Mouse (Mus musculus) midbrain, postnatal 0 days (tissue): ENCODE measurements around the gene Setd5. TPM values are rescaled to one million over a fixed set of nuclear protein-coding genes. Genes with fewer than 3 reads are reported as not detected.

ENCODE experiments used
- ATAC-seq: fragments of 200-750 bp; cut with Nextera tagmentation; 2 replicates; pipeline ENCODE4 v1.8.0; 2017; ENCODE audit warnings: moderate number of reproducible peaks, mild to moderate bottlenecking, moderate TSS enrichment, moderate library complexity; ENCODE audit not compliant: low FRiP score
- DNase-seq: peaks from one replicate; pipeline ENCODE4 v3.0.0-alpha.2; 2015; ENCODE audit warnings: low spot score
- H3K27ac ChIP-seq: fragments of 300-500 bp; sonication (generic); 2 replicates; pipeline ENCODE4 v1.5.1; 2014; ENCODE audit warnings: low read depth, mild to moderate bottlenecking, low read length, mixed read lengths
- H3K27me3 ChIP-seq: fragments of 300-500 bp; sonication (generic); 2 replicates; pipeline ENCODE4 v1.6.1; 2014; ENCODE audit warnings: low read length, control low read depth, mixed read lengths; ENCODE audit not compliant: insufficient read depth
- H3K36me3 ChIP-seq: fragments of 300-500 bp; sonication (generic); 2 replicates; pipeline ENCODE4 v1.6.1; 2014; ENCODE audit warnings: low read length, control low read depth, mixed read lengths; ENCODE audit not compliant: insufficient read depth
- H3K4me1 ChIP-seq: fragments of 300-500 bp; sonication (generic); 2 replicates; pipeline ENCODE4 v1.6.1; 2014; ENCODE audit warnings: mild to moderate bottlenecking, control low read depth, antibody characterized with exemption, low read length, mixed read lengths; ENCODE audit not compliant: insufficient read depth
- H3K4me2 ChIP-seq: fragments of 300-500 bp; sonication (generic); 2 replicates; pipeline ENCODE4 v1.6.1; 2014; ENCODE audit warnings: low read depth, mild to moderate bottlenecking, low read length, mixed read lengths; ENCODE audit not compliant: poor library complexity, severe bottlenecking
- H3K4me3 ChIP-seq: fragments of 300-500 bp; sonication (generic); 2 replicates; pipeline ENCODE4 v1.5.1; 2014; ENCODE audit warnings: low read depth, mild to moderate bottlenecking, low read length, moderate library complexity
- H3K9ac ChIP-seq: fragments of 300-500 bp; sonication (generic); replicated peaks from 2 replicates; pipeline ENCODE4 v1.6.1; 2014; ENCODE audit warnings: mild to moderate bottlenecking, low read length, moderate library complexity, mixed read lengths; ENCODE audit not compliant: poor library complexity, severe bottlenecking
- H3K9me3 ChIP-seq: fragments of 300-500 bp; sonication (generic); 2 replicates; pipeline ENCODE4 v1.6.1; 2016; ENCODE audit warnings: low read length, control low read depth
- CTCF ChIP-seq: IDR thresholded peaks from 2 replicates; pipeline ENCODE4 v1.5.1; 2016; ENCODE audit warnings: antibody characterized with exemption, mild to moderate bottlenecking
- WGBS: fragments of 180-500 bp; shearing (Covaris S2); extraction: QIAGEN DNeasy Blood & Tissue Kit; methylation state at CpG from one replicate; pipeline ENCODE4 v1.1.7; 2014; 5-methylcytosine and 5-hydroxymethylcytosine counted together
- polyA plus RNA-seq: library from polyadenylated mRNA; unstranded; fragments of >200 nt; fragmentation: Nextera tagmentation; extraction: Ambion mirVana; gene quantifications from 2 replicates; pipeline ENCODE4 v1.2.1, GENCODE M21; 2015
- total RNA-seq: library from RNA; depleted of rRNA; stranded (reverse); fragments of >200 nt; gene quantifications from 2 replicates; pipeline ENCODE4 v1.2.3, GENCODE M21; 2014

Gene Setd5
- total and polyA plus RNA-seq, 2 experiments from 2014 or later, result 50.6 to 103 TPM

DNA sequence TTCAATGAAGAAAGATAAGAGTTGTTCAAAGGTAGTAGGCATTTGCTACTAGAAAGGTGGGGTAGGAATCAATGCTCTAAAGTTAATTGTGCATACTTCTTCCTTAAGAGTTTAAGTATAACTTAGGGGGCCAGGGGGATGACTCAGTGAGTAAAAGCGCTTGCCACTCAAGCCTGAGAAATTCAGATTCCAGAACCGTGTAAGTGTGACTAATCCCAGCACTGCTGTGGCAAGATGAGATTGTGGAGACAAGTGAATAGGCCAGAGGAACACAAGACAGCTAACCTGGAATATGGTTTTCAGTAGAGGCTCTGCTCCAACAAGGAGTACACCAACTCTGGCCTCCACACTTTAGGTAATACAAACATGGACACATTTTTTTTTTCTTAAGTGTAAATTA is 56.2 kb downstream of the Setd5 start:
- DNase-seq, result no peak
- Histone ChIP-seq H3K9ac (no peak overlapping the region), H3K27me3 (no peaks in the 10 kb centered on the region), H3K36me3 (peaks cover 25% of the 10 kb centered on the region), H3K4me3 (no peak overlapping the region), H3K9me3 (no peaks in the 10 kb centered on the region), H3K4me2 (no peak overlapping the region), H3K27ac (no peak overlapping the region), H3K4me1 (no peaks in the 10 kb centered on the region)
- ATAC-seq, result no peak
- 39% methylated on average over 2 of the region's 2 CpGs for WGBS
- no peak for TF ChIP-seq CTCF

DNA sequence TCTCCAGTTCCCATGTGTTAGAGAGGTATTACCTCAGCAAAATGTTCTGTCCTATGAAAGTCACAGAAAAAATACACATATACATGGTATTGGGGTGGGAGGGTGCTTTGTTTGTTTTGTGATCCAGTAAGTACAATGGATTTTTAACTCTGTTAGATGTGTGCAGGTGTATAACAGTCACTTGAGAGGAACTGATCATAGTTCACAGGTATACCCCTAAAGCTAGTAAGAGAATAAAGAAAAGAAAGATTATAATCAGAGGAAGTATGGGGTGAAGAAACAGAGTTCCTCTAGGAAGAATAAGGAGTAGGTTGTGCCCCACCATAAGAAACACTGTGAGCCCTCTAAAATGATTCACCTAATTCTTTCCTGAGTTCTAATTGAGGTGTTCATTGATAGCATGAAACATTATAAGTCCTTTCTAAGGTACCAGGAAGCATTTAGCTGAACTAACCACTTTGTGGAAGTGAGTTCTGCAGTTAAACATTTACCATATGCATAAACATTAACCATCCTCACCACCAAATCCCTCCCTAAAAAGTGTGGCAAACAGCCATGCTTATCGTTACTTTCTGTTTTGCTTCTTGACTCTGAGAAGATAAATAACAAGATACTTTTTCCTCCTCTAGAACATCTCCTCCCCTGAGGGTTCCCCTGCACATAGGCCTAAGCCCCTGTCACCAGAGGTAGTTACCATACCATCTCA is 64.4 kb downstream of the Setd5 start:
- Histone ChIP-seq H3K4me3 (no peak overlapping the region), H3K27ac (no peak overlapping the region), H3K27me3 (no peaks in the 10 kb centered on the region), H3K9me3 (no peaks in the 10 kb centered on the region), H3K9ac (no peak overlapping the region), H3K4me2 (no peak overlapping the region), H3K4me1 (no peaks in the 10 kb centered on the region), H3K36me3 (peaks cover 42% of the 10 kb centered on the region)
- DNase-seq, result no peak
- no peak for TF ChIP-seq CTCF
- no peak for ATAC-seq
- 85% methylated on average over 1 of the region's 1 CpGs for WGBS

DNA sequence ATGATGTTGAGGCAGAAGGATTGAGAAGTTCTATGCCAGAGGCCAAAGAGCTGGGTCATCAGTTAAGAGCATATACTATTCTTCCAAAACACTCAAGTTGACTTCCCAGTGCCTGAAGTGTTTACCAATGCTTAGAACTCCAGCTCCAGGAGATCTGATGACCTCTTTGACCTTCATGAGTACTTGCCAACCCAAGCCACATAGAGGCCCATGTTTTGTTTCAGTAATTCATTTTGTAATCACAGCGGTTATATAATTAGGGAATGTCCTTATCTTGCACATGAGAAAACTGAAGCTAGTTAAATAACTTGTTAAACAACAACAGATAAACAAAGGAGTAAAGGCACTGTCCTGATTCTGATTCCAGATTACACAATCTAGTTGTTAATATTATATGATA is 67.6 kb downstream of the Setd5 start:
- DNase-seq (no peak), ATAC-seq (no peak)
- Histone ChIP-seq H3K4me2 (no peak overlapping the region), H3K27ac (no peak overlapping the region), H3K36me3 (peaks cover 52% of the 10 kb centered on the region), H3K27me3 (no peaks in the 10 kb centered on the region), H3K4me1 (no peaks in the 10 kb centered on the region), H3K9me3 (no peaks in the 10 kb centered on the region), H3K4me3 (no peak overlapping the region), H3K9ac (no peak overlapping the region)
- 98% methylated on average over 1 of the region's 1 CpGs for WGBS
- TF ChIP-seq CTCF, result no peak

DNA sequence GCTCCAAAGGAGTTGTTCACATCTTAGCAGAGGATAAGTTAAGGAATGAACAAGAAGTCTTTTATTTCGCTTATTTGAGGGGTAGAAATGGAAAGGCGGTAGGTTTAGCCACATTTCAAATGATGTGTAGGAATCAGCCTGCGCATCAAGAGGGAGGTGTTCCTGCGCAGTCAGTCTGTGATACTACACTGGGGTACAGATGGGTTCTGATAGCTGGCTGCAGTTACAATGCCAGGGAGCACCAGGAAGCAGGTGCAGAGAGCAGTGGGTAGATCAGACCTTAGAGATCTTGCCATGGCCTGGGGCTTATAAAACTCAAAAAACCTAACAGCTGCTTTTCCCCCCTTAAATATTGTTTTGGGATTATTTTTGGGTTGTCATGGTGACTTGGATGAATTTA is 68.1 kb downstream of the Setd5 start:
- no peak overlapping the region for H3K4me3 ChIP-seq
- peaks cover 56% of the 10 kb centered on the region for H3K36me3 ChIP-seq
- H3K4me1 ChIP-seq, result no peaks in the 10 kb centered on the region
- no peak overlapping the region for H3K27ac ChIP-seq
- no peaks in the 10 kb centered on the region for H3K9me3 ChIP-seq
- ATAC-seq (no peak), DNase-seq (no peak)
- no peak for TF ChIP-seq CTCF
- no peaks in the 10 kb centered on the region for H3K27me3 ChIP-seq
- 94% methylated on average over 4 of the region's 4 CpGs for WGBS
- no peak overlapping the region for H3K9ac ChIP-seq
- H3K4me2 ChIP-seq, result no peak overlapping the region

DNA sequence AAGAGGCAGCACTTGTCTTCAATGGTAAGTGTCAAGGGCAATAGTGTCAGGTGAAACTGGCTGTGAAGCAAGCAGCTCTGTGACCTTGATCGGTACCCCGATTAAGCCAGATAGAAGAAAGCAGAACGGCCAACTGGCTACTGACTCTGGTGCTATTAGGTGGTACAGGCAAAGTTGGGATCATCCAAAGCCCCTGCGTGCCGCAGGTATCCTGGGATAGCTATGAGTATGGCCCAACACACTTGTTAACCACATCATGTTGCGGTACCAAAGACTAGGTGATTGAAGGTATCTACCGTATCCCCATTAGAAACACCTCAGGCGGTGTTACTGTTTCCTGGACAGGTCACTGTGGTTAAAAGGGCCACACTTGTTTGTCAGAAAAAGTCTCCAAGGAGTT is 76.9 kb downstream of the Setd5 start:
- DNase-seq (no peak), ATAC-seq (no peak)
- H3K9me3 ChIP-seq, result no peaks in the 10 kb centered on the region
- peaks cover 57% of the 10 kb centered on the region for H3K36me3 ChIP-seq
- H3K27ac ChIP-seq, result no peak overlapping the region
- WGBS, result 97% methylated on average over 8 of the region's 8 CpGs
- H3K9ac ChIP-seq, result no peak overlapping the region
- no peak overlapping the region for H3K4me2 ChIP-seq
- H3K27me3 ChIP-seq, result no peaks in the 10 kb centered on the region
- no peak overlapping the region for H3K4me3 ChIP-seq
- no peaks in the 10 kb centered on the region for H3K4me1 ChIP-seq
- no peak for TF ChIP-seq CTCF

DNA sequence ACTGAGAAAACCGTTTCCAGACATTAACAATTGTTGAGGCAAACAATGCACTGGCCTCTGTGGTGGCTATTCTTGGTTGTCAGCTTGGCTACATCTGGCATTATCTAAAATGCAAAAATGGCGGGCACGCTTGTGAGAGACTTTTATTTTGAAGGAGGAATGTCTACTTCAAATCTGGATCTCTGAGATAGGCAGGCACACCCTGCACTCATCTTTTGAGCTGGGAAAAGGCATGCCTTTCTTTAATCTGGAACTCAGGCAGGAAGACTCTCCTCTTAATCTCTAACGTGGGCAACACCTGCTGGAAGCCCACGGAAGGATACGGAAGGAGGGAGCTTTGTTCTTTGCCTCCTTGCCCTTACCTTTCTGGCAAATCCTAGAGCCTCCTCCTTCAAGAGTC is 77.7 kb downstream of the Setd5 start:
- ATAC-seq, result no peak
- no peak for TF ChIP-seq CTCF
- no peaks in the 10 kb centered on the region for H3K9me3 ChIP-seq
- WGBS, result 82% methylated on average over 6 of the region's 6 CpGs
- H3K27me3 ChIP-seq, result no peaks in the 10 kb centered on the region
- H3K9ac ChIP-seq, result no peak overlapping the region
- H3K4me1 ChIP-seq, result no peaks in the 10 kb centered on the region
- H3K4me2 ChIP-seq, result no peak overlapping the region
- DNase-seq, result no peak
- H3K27ac ChIP-seq, result no peak overlapping the region
- no peak overlapping the region for H3K4me3 ChIP-seq
- peaks cover 50% of the 10 kb centered on the region for H3K36me3 ChIP-seq
